Mouse (Mus musculus): ENCODE results near the gene Mllt1.

The Mllt1 gene

DNA sequence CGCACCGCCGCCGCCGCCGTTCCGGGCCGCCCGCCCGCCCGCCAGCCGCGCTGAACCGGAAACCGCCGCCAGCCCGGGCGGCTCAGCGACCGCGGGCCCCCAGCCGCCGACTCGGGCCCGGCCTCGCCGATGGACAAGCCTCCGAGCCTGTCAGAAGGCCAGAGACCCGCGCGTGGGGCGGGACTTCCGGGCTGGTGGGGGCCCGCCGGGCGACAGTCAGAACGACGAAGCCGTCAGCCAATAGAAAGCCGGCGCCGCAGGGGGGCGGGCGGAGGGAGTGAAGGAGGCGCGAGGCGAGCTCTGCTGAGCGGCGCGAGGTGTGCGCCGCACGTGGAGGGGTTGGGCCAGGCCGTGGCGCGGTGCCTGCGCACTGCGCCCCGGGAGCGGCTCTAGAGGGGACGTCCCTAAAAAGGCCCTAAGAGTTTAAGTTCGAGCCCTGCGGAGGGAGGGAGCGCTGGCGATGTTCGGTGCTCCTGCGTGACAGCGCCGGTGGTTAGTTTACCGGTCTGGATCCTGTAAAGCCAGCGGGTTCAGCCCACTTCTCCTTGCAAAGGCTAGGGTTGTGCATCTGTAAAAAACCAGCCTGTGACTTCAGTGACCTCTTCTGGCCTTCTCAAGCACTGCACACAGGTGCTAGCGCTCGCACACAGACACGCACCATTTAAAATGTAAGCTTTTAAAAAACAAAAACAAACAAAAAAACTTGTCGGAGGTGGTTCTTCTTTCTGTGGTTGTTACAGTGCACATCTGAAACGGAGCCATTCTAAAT is at the start of gene Mllt1:
Gene Mllt1, minus strand, starts transcription at position 53 of the 769 bp plus-strand sequence.
- Histone ChIP-seq H3K4me1 (replicated peaks; ENCODE audit: low read depth, low read length) (peaks cover 56% of the 10 kb centered on the region), H3K27me3 (ENCODE audit: insufficient read depth, low read length) (peaks cover 24% of the 10 kb centered on the region), H3K9me3 (ENCODE audit: low read length) (no peaks in the 10 kb centered on the region), H3K36me3 (ENCODE audit: insufficient read depth, low read length) (peaks cover 20% of the 10 kb centered on the region), H3K4me3 (replicated peaks; ENCODE audit: low read length) (peak within 1 kb of the TSS; percentile 97)
- TF ChIP-seq NANOG (IDR thresholded peaks at IDR 0.05; ENCODE audit: borderline replicate concordance, low read length) = no peak
- peak; percentile 95 for TF ChIP-seq CTCF (conservative IDR thresholded peaks at IDR 0.05; ENCODE audit: low read length)

DNA sequence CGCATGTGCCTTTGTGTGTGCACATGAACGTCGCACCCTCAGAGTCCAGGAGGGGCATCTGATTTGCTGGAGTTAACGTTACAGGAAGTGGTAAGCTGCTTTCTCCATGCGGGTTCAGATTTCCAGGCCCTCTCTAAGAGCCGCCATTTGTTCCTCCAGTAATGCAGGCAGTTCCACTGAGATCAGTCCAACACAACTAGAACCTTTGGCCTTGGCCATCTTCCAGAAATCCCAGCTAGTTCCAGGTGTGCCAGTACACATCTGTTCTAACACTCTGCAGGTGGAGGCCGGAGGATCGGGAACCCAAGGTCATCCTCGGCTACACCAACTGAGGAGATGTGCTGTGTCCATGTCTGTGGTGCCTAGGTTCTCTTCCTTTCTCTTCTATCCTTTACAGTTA is 49.7 kb upstream of the Mllt1 start:
- H3K36me3 ChIP-seq (ENCODE audit: insufficient read depth, low read length) = no peaks in the 10 kb centered on the region
- TF ChIP-seq NANOG (IDR thresholded peaks at IDR 0.05; ENCODE audit: borderline replicate concordance, low read length) (no peak), POU5F1 (IDR thresholded peaks at IDR 0.05; ENCODE audit: borderline replicate concordance, low read length) (no peak), CTCF (conservative IDR thresholded peaks at IDR 0.05; ENCODE audit: low read length) (no peak)
- H3K9me3 ChIP-seq (ENCODE audit: low read length) = no peaks in the 10 kb centered on the region
- peaks cover 12% of the 10 kb centered on the region for H3K4me1 ChIP-seq (replicated peaks; ENCODE audit: low read depth, low read length)
- no peaks in the 10 kb centered on the region for H3K27me3 ChIP-seq (ENCODE audit: insufficient read depth, low read length)
- H3K4me3 ChIP-seq (replicated peaks; ENCODE audit: low read length) = no peak overlapping the region

DNA sequence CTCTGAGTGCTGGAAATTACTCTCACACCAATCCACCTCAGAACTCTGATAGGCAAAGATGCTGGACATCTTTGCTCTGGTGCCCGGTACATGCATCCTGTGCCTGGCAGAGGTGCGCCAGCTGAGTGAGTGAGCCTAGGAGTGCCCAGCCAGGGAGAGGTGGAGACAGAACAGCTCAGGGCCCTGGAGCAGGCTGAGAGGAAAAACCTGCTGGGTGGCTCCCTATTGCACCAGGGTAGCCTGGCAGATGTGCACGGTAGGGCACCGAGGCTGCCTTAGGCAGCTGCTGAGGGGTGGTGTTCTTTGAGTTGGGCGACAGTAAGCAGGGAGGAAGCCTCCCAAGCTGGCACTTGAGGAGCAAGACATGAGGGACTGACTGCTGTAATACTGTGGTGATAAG is 46.8 kb upstream of the Mllt1 start, which contains the start of gene Acer1:
Gene Acer1, minus strand, starts transcription at position 114 of the 400 bp plus-strand sequence.
- H3K4me1 ChIP-seq (replicated peaks; ENCODE audit: low read depth, low read length) = peaks cover 3% of the 10 kb centered on the region
- no peaks in the 10 kb centered on the region for H3K36me3 ChIP-seq (ENCODE audit: insufficient read depth, low read length)
- TF ChIP-seq NANOG (IDR thresholded peaks at IDR 0.05; ENCODE audit: borderline replicate concordance, low read length) (no peak), POU5F1 (IDR thresholded peaks at IDR 0.05; ENCODE audit: borderline replicate concordance, low read length) (no peak), CTCF (conservative IDR thresholded peaks at IDR 0.05; ENCODE audit: low read length) (no peak)
- H3K9me3 ChIP-seq (ENCODE audit: low read length) = no peaks in the 10 kb centered on the region
- no peak within 1 kb of the TSS for H3K4me3 ChIP-seq (replicated peaks; ENCODE audit: low read length)
- no peaks in the 10 kb centered on the region; the same call in 1 of the 2 replicates for H3K27me3 ChIP-seq (ENCODE audit: insufficient read depth, low read length)

DNA sequence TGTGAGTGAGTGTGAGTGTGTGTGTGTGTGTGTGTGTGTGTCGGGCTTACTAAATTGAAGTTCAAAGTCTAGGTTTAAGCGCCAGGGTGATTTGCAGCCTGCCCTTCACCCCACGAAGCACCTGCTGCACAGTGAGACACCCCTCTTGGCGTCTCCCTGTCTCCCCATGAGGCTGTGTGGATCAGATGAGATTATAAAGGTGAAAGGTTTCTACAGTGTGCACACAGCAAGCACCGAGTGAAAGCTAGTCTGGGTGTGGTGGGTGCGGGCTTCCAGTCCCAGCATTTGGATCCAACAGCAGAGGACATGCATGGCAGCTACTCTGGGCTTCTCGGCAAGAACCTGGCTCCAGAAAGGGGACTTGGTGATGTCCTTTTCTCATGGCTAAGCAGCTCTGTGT is 45.8 kb upstream of the Mllt1 start:
- no peaks in the 10 kb centered on the region for H3K36me3 ChIP-seq (ENCODE audit: insufficient read depth, low read length)
- no peaks in the 10 kb centered on the region for H3K9me3 ChIP-seq (ENCODE audit: low read length)
- H3K4me1 ChIP-seq (replicated peaks; ENCODE audit: low read depth, low read length) = peaks cover 10% of the 10 kb centered on the region
- TF ChIP-seq CTCF (conservative IDR thresholded peaks at IDR 0.05; ENCODE audit: low read length) (no peak), NANOG (IDR thresholded peaks at IDR 0.05; ENCODE audit: borderline replicate concordance, low read length) (no peak), POU5F1 (IDR thresholded peaks at IDR 0.05; ENCODE audit: borderline replicate concordance, low read length) (no peak)
- peaks cover 2% of the 10 kb centered on the region; the same call in 1 of the 2 replicates for H3K27me3 ChIP-seq (ENCODE audit: insufficient read depth, low read length)
- no peak overlapping the region for H3K4me3 ChIP-seq (replicated peaks; ENCODE audit: low read length)

- peaks cover 2% of the 10 kb centered on the region; the same call in 1 of the 2 replicates for H3K27me3 ChIP-seq (ENCODE audit: insufficient read depth, low read length)
- TF ChIP-seq CTCF (conservative IDR thresholded peaks at IDR 0.05; ENCODE audit: low read length) (no peak), POU5F1 (IDR thresholded peaks at IDR 0.05; ENCODE audit: borderline replicate concordance, low read length) (no peak), NANOG (IDR thresholded peaks at IDR 0.05; ENCODE audit: borderline replicate concordance, low read length) (no peak)
- H3K9me3 ChIP-seq (ENCODE audit: low read length) = no peaks in the 10 kb centered on the region
- no peaks in the 10 kb centered on the region for H3K36me3 ChIP-seq (ENCODE audit: insufficient read depth, low read length)
- no peak overlapping the region for H3K4me3 ChIP-seq (replicated peaks; ENCODE audit: low read length)
- H3K4me1 ChIP-seq (replicated peaks; ENCODE audit: low read depth, low read length) = peaks cover 15% of the 10 kb centered on the region
Observed at GRCm38 (mm10) chr17:56979524-56979923, 44.3 kb upstream of the Mllt1 start.

DNA sequence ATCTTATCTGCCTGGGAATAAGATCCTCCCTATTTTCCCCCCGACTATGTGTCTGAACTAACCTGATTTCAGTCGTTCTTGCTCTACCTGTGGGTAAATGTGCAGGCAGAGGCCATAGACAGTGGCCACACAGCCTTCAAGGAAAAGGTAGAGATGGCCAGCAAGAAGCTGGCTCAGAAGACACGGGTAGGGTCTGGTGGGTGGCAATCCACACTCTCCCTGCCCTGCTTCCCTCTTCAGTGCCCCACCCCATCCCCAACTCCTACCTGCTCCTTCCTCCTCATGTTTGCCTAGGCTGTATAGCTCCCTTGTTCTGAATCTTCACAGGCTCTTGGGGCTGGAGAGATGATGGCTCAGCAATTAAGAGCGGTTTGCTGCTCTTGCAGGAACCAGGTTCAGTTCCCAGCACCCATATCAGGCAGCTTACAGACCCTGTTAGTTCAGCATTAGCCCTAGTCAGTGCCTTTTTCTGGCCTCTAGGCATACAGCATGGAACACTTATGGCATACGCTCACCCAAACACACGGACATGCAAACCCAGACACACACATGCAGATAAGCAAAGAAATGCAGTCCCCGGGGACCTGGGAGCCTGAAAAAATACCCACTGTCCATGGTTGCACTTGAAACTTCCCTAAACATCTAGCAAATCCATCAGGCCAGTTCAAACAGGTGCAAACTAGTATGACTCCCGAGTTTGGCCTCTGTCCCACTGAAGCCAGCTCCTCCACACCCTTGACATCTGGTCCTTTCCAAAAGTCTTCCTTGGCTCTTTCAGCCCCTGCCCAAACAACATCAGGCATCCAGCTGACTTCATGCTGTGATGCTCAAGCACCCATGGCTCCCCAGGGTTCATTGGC is 41.5 kb upstream of the Mllt1 start:
- H3K4me1 ChIP-seq (replicated peaks; ENCODE audit: low read depth, low read length) = peaks cover 22% of the 10 kb centered on the region
- no peaks in the 10 kb centered on the region for H3K9me3 ChIP-seq (ENCODE audit: low read length)
- no peak overlapping the region for H3K4me3 ChIP-seq (replicated peaks; ENCODE audit: low read length)
- TF ChIP-seq CTCF (conservative IDR thresholded peaks at IDR 0.05; ENCODE audit: low read length) = no peak
- no peaks in the 10 kb centered on the region for H3K36me3 ChIP-seq (ENCODE audit: insufficient read depth, low read length)
- peaks cover 2% of the 10 kb centered on the region; the same call in 1 of the 2 replicates for H3K27me3 ChIP-seq (ENCODE audit: insufficient read depth, low read length)

GRCm38 (mm10) chr17:56975391-56975790 is 40.2 kb upstream of the Mllt1 start:
- Histone ChIP-seq H3K27me3 (ENCODE audit: insufficient read depth, low read length) (peaks cover 2% of the 10 kb centered on the region; the same call in 1 of the 2 replicates), H3K9me3 (ENCODE audit: low read length) (no peaks in the 10 kb centered on the region), H3K36me3 (ENCODE audit: insufficient read depth, low read length) (no peaks in the 10 kb centered on the region), H3K4me1 (replicated peaks; ENCODE audit: low read depth, low read length) (peaks cover 22% of the 10 kb centered on the region), H3K4me3 (replicated peaks; ENCODE audit: low read length) (no peak overlapping the region)
- TF ChIP-seq NANOG (IDR thresholded peaks at IDR 0.05; ENCODE audit: borderline replicate concordance, low read length) (no peak), CTCF (conservative IDR thresholded peaks at IDR 0.05; ENCODE audit: low read length) (no peak), POU5F1 (IDR thresholded peaks at IDR 0.05; ENCODE audit: borderline replicate concordance, low read length) (no peak)

GRCm38 (mm10) chr17:56974708-56975240 is 39.6 kb upstream of the Mllt1 start:
- H3K4me3 ChIP-seq (replicated peaks; ENCODE audit: low read length) = no peak overlapping the region
- H3K27me3 ChIP-seq (ENCODE audit: insufficient read depth, low read length) = peaks cover 7% of the 10 kb centered on the region; the same call in 1 of the 2 replicates
- H3K9me3 ChIP-seq (ENCODE audit: low read length) = no peaks in the 10 kb centered on the region
- TF ChIP-seq POU5F1 (IDR thresholded peaks at IDR 0.05; ENCODE audit: borderline replicate concordance, low read length) (no peak), CTCF (conservative IDR thresholded peaks at IDR 0.05; ENCODE audit: low read length) (no peak), NANOG (IDR thresholded peaks at IDR 0.05; ENCODE audit: borderline replicate concordance, low read length) (no peak)
- H3K4me1 ChIP-seq (replicated peaks; ENCODE audit: low read depth, low read length) = peaks cover 22% of the 10 kb centered on the region
- H3K36me3 ChIP-seq (ENCODE audit: insufficient read depth, low read length) = no peaks in the 10 kb centered on the region
